9 mouse cellular contexts compared by ENCODE assay signal in genomic region chr12:99519191-99519614, GRCm38 (mm10). TPM values are rescaled to one million over a fixed set of nuclear protein-coding genes. Genes with fewer than 3 reads are reported as not detected.
DNase-seq lines count a peak whose midpoint lies in the region; ATAC-seq lines count a peak whose summit lies in the region.
"Had no signal": no experiment of that assay in that cellular context is flagged by ENCODE, and none has a peak within 500 bp of the region (broad histone marks: within the 10 kb centered on the region; RNA-seq: fewer than 3 reads in every experiment).

No protein-coding gene starts in this region.

- DNase-seq in adrenal gland, adult (ENCODE audit: inconsistent age in 2 of 2, low spot score in 1 of 2): peak; percentile 56 to 73
- no peak for DNase-seq in adrenal gland, postnatal 4 days (ENCODE audit: low spot score in 2 of 2)
- peak; percentile 55 for DNase-seq in ovary, adult 18-20 months (ENCODE audit: low spot score)
- no peak for DNase-seq in ovary, postnatal 10 days (ENCODE audit: low spot score)
- DNase-seq in hindbrain, embryonic 10.5 days (ENCODE audit: low spot score): peak; percentile 33
- DNase-seq in testis, postnatal 10 days (ENCODE audit: low spot score): peak; percentile 61
- DNase-seq in kidney, adult 9 months: no peak

- H3K9me3 ChIP-seq in hindbrain, embryonic 10.5 days: no peaks in the 10 kb centered on the region

- H3K27me3 ChIP-seq in hindbrain, embryonic 10.5 days (ENCODE audit: insufficient read depth, poor library complexity, severe bottlenecking): no peaks in the 10 kb centered on the region
- H3K27me3 ChIP-seq: megakaryocyte, embryonic 14.5 days had no signal

- H3K4me3 ChIP-seq in hindbrain, embryonic 10.5 days: no peak overlapping the region
- H3K4me3 ChIP-seq: megakaryocyte, embryonic 14.5 days had no signal

- 51% methylated on average over 9 of the region's 9 CpGs for WGBS in hindbrain, embryonic 10.5 days

- H3K27ac ChIP-seq in hindbrain, embryonic 10.5 days: peak overlapping the region; percentile 73

- H3K4me1 ChIP-seq in hindbrain, embryonic 10.5 days (replicated peaks): peaks cover 30% of the 10 kb centered on the region

- ATAC-seq in megakaryocyte, adult 5-6 weeks (ENCODE audit: poor library complexity, severe bottlenecking): no peak

- H3K36me3 ChIP-seq in hindbrain, embryonic 10.5 days: no peaks in the 10 kb centered on the region

RNA-seq across cellular contexts. Expression of gene Foxn3, which starts 44.2 kb away (rescaled TPM):
- 10 to 100 TPM; 95.0 to 97.1 TPM for total RNA-seq in adrenal gland, postnatal 4 days (2021)
- 56.3 and 63.8 TPM in 2 replicates for polyA plus RNA-seq in hindbrain, embryonic 10.5 days (2016; fragmentation: Nextera tagmentation; extraction: Ambion mirVana)
- 43.6 and 45.6 TPM in 2 replicates for total RNA-seq in megakaryocyte, adult 5-6 weeks (2015)
- 17.4 and 19.6 TPM in 2 replicates for total RNA-seq in megakaryocyte, adult 5-6 weeks (2017)

Comparison
In these comparisons a context has a peak if more than half of its experiments do, and no peak if none do; other contexts are left out.
1. DNase-seq: peak in adrenal gland, adult (2 of 2), ovary, adult 18-20 months (single experiment), hindbrain, embryonic 10.5 days (single experiment) and testis, postnatal 10 days (single experiment); none in adrenal gland, postnatal 4 days (0 of 2), ovary, postnatal 10 days (single experiment) and kidney, adult 9 months (single experiment).